Mouse (Mus musculus) liver, embryonic 14.5 days (tissue): ENCODE results near the gene Unc45a.

Source experiments
- CTCF ChIP-seq: IDR thresholded peaks from 2 replicates; pipeline ENCODE4 v1.5.1; 2016; ENCODE audit warnings: antibody characterized with exemption, low read depth, control low read depth
- EP300 ChIP-seq: IDR thresholded peaks from 2 replicates; pipeline ENCODE4 v1.6.1; 2016; ENCODE audit warnings: antibody characterized with exemption, low read depth

- no peak for TF ChIP-seq CTCF
- no peak for TF ChIP-seq EP300
Measured at GRCm38 (mm10) chr7:80373850-80374249, 33.0 kb upstream of the Unc45a start.
